Mouse (Mus musculus) gastrocnemius, adult 18-20 months (tissue): ENCODE measurements around the gene Kif28. TPM values are rescaled to one million over a fixed set of nuclear protein-coding genes. Genes with fewer than 3 reads are reported as not detected.

Experiments
- total RNA-seq, 2 experiments: library from RNA; stranded (reverse); gene quantifications; 2 replicates each; pipeline ENCODE4 v1.2.3; 2021

The Kif28 gene
- total RNA-seq, 2 experiments from 2014 or later, result 0.07 to 0.11 TPM

Other genes with a start within 250 kb of the Kif28 start
- 1 to 10 TPM; 5.1 to 5.2 TPM for gene Smyd3, start 227.2 kb downstream of the Kif28 start, total RNA-seq
- gene Tfb2m, start 199.0 kb downstream of the Kif28 start, total RNA-seq, result 10 to 100 TPM; 40.5 to 53.5 TPM
- 10 to 100 TPM; 31.6 to 34.2 TPM for gene Cnst, start 198.9 kb downstream of the Kif28 start, total RNA-seq
- 10 to 100 TPM; 38.7 to 41.2 TPM for gene Sccpdh, start 77.1 kb downstream of the Kif28 start, total RNA-seq
- gene Gm10518, start 58.1 kb upstream of the Kif28 start, total RNA-seq, result not detected
- gene Ahctf1, start 58.4 kb upstream of the Kif28 start, total RNA-seq, result 10 to 100 TPM; 15.0 to 17.5 TPM
- 10 to 100 TPM; 19.1 to 25.7 TPM for gene Cdc42bpa, start 215.2 kb upstream of the Kif28 start, total RNA-seq